Mouse (Mus musculus) right cerebral cortex, postnatal 4 days (tissue): ENCODE data around the gene Mmd2.

Experiments used
- DNase-seq: peaks from one replicate; pipeline ENCODE4 v3.0.0-alpha.2; 2022

Gene Mmd2

DNA sequence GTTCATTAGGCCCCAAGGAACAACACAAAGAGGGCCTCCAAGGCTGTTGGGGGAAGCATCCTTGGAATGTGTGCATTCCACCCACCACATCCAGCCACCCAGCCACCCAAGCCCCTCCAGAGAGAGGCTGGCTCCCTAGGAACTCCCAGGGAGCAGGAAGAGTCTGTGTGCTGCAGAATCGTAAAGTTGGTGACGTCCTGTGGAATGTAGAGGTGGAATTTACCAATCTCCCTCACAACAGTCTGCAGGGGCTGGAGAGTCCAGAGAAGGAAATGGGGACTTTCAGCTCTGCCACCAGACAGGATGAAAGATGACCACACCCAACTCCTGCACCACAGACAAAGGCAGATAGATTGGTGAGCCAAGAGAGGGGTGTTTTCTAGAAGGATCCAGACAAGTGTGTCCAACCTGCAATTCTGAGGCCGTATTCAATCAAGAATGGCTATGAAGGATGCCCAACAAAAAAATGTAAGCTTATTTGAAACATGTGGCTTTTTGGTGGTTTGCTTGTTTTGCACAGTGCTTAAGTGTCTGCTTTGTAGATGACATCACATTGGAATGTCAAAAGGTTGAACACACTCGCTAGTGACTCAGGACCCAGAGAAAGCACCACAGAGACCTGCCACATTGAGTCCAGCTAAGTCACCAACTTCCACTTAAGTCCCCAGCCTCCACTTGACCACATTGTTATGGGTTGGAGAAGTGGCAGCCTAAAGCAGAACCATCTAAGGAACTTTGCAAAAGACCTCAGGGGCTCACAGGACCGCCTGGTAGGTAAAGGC lies 63.4 kb downstream of the Mmd2 start:
- no peak for DNase-seq

DNA sequence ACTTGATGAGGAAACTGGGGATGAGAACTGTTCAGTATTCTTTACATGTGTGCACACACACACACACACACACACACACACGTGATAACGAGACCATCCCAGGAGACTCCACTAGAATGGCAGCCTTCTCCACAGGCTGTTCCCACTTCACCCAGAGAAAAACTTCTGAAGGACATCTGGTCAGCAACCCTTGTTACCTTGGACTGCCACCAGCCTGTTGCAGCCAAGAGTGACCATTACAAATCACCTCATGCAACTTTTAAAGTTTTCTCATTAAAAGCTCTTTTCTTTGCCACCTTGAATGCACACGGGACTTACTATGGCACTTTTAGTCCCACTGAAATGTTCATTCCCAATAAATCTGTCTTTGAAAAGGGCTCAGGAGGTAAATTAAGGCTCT lies 71.3 kb downstream of the Mmd2 start:
- no peak for DNase-seq

DNA sequence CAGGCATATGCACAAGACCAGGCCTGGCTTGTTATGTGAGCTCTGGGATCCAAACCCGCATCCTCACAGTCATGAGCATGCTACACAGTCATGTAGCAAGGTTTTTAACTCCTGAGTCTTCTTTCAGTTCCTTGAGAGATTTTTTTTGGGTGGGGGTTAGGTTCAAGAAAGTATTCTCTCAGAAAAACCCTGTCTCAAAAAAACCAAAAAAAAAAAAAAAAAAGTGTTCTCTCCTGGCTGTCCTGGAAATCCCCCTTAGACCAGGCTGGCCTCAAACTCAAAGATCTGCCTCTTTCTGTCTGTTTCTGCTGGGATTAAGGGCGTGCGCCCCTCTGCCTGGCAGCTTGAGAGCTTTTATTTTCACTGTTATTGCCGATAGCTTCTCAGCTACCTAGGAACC lies 73.2 kb downstream of the Mmd2 start:
- DNase-seq: no peak

DNA sequence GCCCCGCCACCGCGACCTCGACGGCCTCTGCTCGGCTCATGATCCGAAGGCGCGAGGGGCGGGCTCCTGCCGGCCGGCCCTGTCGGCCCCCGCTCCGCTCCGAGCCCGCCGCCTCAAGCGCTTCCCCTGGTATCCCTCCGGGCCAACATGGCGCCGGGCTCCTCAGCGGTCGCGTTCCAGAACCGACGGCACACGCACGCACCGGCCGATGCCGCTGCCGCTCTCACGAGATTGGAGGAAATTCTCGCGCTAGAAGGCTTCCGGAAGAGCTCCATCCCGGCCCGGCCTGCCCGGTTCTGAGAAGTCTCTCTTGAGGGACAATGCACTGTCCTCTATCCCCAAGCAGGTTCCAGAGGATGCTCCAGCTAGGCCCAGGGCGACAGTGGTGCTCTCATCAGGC lies 78.7 kb downstream of the Mmd2 start, which contains the start of gene Papolb:
TSS of gene Papolb (minus strand) at position 162 of the 400 bp plus-strand sequence.
- DNase-seq: no peak

DNA sequence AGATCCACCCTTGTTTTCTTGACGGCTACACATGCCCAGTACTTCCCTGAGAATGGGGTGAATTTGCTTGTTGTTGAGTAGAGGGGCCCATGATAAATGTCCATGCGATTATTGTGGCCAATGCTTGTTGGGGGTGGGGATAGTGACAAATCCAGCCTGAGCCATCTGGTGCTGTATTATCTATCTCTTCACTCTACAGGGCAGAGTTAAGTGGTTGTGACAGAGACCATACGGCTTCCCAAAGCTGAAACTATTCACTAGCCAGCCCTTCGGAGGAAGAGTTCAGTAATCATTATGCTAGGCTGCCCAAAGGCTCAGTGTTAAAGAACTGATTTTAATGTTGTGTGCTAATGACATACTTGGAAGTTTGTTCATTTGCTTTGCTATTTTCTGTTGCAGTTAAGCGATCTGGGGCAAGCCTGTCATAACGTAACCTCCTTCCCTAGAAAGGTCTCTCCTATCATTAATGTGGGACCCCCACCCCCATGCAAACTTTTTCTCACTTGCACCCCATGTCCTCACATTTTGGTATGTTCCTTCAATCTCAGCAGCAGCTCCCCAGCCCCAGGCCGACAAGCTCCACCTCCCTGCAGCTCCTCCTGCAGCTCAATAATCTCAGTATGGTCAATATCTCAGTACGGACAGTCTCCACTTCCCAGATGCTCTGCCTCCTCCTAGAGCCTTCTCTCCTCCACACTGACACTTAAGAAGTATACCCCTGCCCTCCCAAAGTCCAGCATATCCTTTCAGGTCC lies 83.7 kb downstream of the Mmd2 start:
- DNase-seq: no peak

DNA sequence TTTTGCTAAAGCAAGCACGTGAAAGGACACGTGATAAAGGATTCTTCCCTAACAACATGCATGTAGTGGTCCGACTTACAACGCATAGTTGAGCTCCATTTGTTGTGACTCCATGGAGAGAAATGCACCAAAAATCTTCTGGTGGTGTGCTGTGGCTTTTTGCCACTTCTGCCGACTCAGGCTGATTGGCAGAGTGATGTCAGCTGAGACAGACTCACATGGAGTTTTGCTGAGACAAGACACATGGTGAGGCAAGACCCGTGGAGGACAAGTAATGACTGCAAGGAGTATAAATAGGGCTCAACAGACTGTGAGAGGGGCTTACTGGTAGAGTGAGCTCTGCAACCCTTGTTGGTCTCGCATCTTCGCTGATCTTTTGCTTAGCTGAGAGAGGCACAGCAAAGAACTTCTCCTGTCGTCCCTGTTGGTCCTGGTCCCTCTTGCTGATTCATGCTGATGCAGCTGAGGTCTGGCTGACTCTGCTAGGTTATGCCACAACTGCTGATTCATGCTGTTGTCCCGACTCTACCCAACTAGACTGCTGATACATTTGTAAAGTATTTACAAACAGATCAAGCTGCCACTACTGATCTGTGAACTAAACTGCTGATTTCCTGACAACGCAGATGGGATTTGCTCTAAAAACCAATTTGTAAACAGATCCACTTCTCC lies 87.3 kb downstream of the Mmd2 start:
- no peak for DNase-seq

DNA sequence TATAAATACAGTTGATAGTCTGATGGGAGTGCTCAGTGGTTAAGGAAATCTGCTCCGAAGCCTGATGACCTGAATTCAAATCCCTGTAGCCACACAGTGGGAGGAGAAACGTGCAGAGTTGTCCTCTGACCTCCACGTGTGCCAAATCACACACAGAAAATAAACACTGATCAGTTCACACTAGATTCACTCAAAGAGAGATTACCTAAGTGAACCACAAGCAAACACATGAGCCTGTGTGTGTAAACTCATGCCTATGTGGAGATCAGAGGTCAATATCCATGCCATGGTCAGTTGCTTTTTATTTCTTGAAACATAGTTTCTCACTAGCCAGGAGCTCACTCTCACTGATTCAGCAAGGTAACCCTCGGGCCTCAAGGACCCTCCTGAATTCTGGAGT lies 88.2 kb downstream of the Mmd2 start:
- no peak for DNase-seq

DNA sequence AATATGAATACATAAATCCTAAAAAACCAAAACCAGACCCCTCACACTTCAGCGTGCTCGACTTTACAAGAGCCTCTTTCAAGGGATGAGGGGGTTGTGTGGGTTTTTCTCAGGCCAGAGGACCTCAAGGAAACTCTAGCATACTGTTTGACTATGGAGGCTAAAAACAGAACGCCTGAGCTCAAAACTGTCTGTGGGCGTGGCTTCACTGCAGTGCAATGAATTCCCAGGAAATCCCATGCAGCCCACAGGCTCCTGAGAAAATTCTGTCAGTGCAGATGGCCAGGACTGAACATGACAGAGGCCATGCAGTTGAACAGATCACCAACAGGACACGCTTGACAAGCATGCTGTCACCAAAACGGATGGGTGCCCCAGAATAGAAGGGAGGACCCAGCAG lies 89.6 kb downstream of the Mmd2 start:
- DNase-seq: no peak
